Mouse (Mus musculus) hindbrain, embryonic 16.5 days (tissue): ENCODE measurements around the gene Tmem231. TPM values are rescaled to one million over a fixed set of nuclear protein-coding genes. Genes with fewer than 3 reads are reported as not detected.

Experiments used
- ATAC-seq: fragments of 200-750 bp; cut with Nextera tagmentation; 2 replicates; pipeline ENCODE4 v1.8.0; 2017; ENCODE audit warnings: moderate TSS enrichment, moderate library complexity
- H3K27ac ChIP-seq: fragments of 300-500 bp; sonication (generic); 2 replicates; pipeline ENCODE4 v1.5.1; 2014; ENCODE audit warnings: low read depth, mild to moderate bottlenecking, control low read depth, low read length, moderate library complexity
- H3K27me3 ChIP-seq: fragments of 300-500 bp; sonication (generic); replicated peaks from 2 replicates; pipeline ENCODE4 v1.6.1; 2014; ENCODE audit warnings: low read length; ENCODE audit not compliant: control insufficient read depth, insufficient read depth
- H3K36me3 ChIP-seq: fragments of 300-500 bp; sonication (generic); 2 replicates; pipeline ENCODE4 v1.6.1; 2014; ENCODE audit warnings: mild to moderate bottlenecking, low read length, moderate library complexity, mixed read lengths; ENCODE audit not compliant: control insufficient read depth, insufficient read depth
- H3K4me1 ChIP-seq: fragments of 300-500 bp; sonication (generic); 2 replicates; pipeline ENCODE4 v1.6.1; 2014; ENCODE audit warnings: low read depth, low read length; ENCODE audit not compliant: control insufficient read depth, insufficient read depth
- H3K4me2 ChIP-seq: fragments of 300-500 bp; sonication (generic); 2 replicates; pipeline ENCODE4 v1.6.1; 2014; ENCODE audit warnings: mild to moderate bottlenecking, low read length, control low read depth, moderate library complexity
- H3K4me3 ChIP-seq: fragments of 300-500 bp; sonication (generic); 2 replicates; pipeline ENCODE4 v1.5.1; 2014; ENCODE audit warnings: mild to moderate bottlenecking, low read length, control low read depth, moderate library complexity
- H3K9ac ChIP-seq: fragments of 300-500 bp; sonication (generic); 2 replicates; pipeline ENCODE4 v1.6.1; 2014; ENCODE audit warnings: low read depth, mild to moderate bottlenecking, control low read depth, low read length, moderate library complexity
- H3K9me3 ChIP-seq: fragments of 300-500 bp; sonication (generic); 2 replicates; pipeline ENCODE4 v1.6.1; 2014; ENCODE audit warnings: mild to moderate bottlenecking, low read length, moderate library complexity; ENCODE audit not compliant: control insufficient read depth
- WGBS: fragments of 180-500 bp; shearing (Covaris S2); extraction: QIAGEN DNeasy Blood & Tissue Kit; methylation state at CpG from one replicate; pipeline ENCODE4 v1.1.7; 2014; 5-methylcytosine and 5-hydroxymethylcytosine counted together
- polyA plus RNA-seq: library from polyadenylated mRNA; unstranded; fragments of >200 nt; fragmentation: Nextera tagmentation; extraction: Ambion mirVana; gene quantifications from 2 replicates; pipeline ENCODE4 v1.2.1, GENCODE M21; 2015

Gene Tmem231
- polyA plus RNA-seq, 1 experiment from 2014 or later = 19.5 TPM

GRCm38 (mm10) chr8:111877711-111878110, 56.0 kb downstream of the Tmem231 start:
- Histone ChIP-seq H3K9me3 (no peaks in the 10 kb centered on the region), H3K36me3 (no peaks in the 10 kb centered on the region), H3K9ac (no peak overlapping the region), H3K4me2 (no peak overlapping the region), H3K4me3 (no peak overlapping the region), H3K27ac (no peak overlapping the region), H3K27me3 (no peaks in the 10 kb centered on the region), H3K4me1 (peaks cover 4% of the 10 kb centered on the region; the same call in 1 of the 2 replicates)
- 67% methylated on average over 9 of the region's 9 CpGs for WGBS
- no peak for ATAC-seq

GRCm38 (mm10) chr8:111876355-111876948, 57.2 kb downstream of the Tmem231 start, which contains the start of gene Tmem170:
Gene Tmem170 (minus strand): TSS chr8:111876750.
- peak; percentile 99 for ATAC-seq
- no peaks in the 10 kb centered on the region for H3K36me3 ChIP-seq
- H3K27ac ChIP-seq = peak within 1 kb of the TSS; percentile 78
- no peaks in the 10 kb centered on the region for H3K9me3 ChIP-seq
- under 1% methylated on average over 34 of the region's 53 CpGs for WGBS
- H3K4me3 ChIP-seq = peak within 1 kb of the TSS; percentile 79
- H3K27me3 ChIP-seq = no peaks in the 10 kb centered on the region
- peaks cover 4% of the 10 kb centered on the region; the same call in 1 of the 2 replicates for H3K4me1 ChIP-seq
- H3K9ac ChIP-seq = peak within 1 kb of the TSS; percentile 78
- peak within 1 kb of the TSS; percentile 67 for H3K4me2 ChIP-seq

- Histone ChIP-seq H3K4me1 (peaks cover 4% of the 10 kb centered on the region; the same call in 1 of the 2 replicates), H3K9me3 (no peaks in the 10 kb centered on the region), H3K27me3 (no peaks in the 10 kb centered on the region), H3K4me3 (peak overlapping the region; percentile 79), H3K4me2 (peak overlapping the region; percentile 67), H3K9ac (peak overlapping the region; percentile 78), H3K36me3 (no peaks in the 10 kb centered on the region), H3K27ac (no peak overlapping the region)
- ATAC-seq = no peak
- WGBS = 28% methylated on average over 9 of the region's 9 CpGs
Observed at GRCm38 (mm10) chr8:111875758-111876157, 57.9 kb downstream of the Tmem231 start.

- no peaks in the 10 kb centered on the region for H3K27me3 ChIP-seq
- no peak for ATAC-seq
- no peak overlapping the region for H3K4me2 ChIP-seq
- WGBS = 87% methylated on average over 3 of the region's 3 CpGs
- H3K4me3 ChIP-seq = no peak overlapping the region
- H3K9me3 ChIP-seq = no peaks in the 10 kb centered on the region
- H3K4me1 ChIP-seq = peaks cover 4% of the 10 kb centered on the region; the same call in 1 of the 2 replicates
- no peak overlapping the region for H3K9ac ChIP-seq
- no peak overlapping the region for H3K27ac ChIP-seq
- H3K36me3 ChIP-seq = no peaks in the 10 kb centered on the region
Observed at GRCm38 (mm10) chr8:111871278-111871677, 62.4 kb downstream of the Tmem231 start.

GRCm38 (mm10) chr8:111870379-111870778, 63.3 kb downstream of the Tmem231 start:
- H3K4me2 ChIP-seq = no peak overlapping the region
- ATAC-seq = no peak
- H3K27ac ChIP-seq = no peak overlapping the region
- no peaks in the 10 kb centered on the region for H3K36me3 ChIP-seq
- no peak overlapping the region for H3K9ac ChIP-seq
- 87% methylated on average over 3 of the region's 3 CpGs for WGBS
- no peaks in the 10 kb centered on the region for H3K27me3 ChIP-seq
- H3K9me3 ChIP-seq = no peaks in the 10 kb centered on the region
- H3K4me3 ChIP-seq = no peak overlapping the region
- H3K4me1 ChIP-seq = no peaks in the 10 kb centered on the region

- H3K9ac ChIP-seq = no peak overlapping the region
- H3K4me3 ChIP-seq = no peak overlapping the region
- no peaks in the 10 kb centered on the region for H3K4me1 ChIP-seq
- no peak overlapping the region for H3K4me2 ChIP-seq
- ATAC-seq = no peak
- H3K36me3 ChIP-seq = no peaks in the 10 kb centered on the region
- no peaks in the 10 kb centered on the region for H3K27me3 ChIP-seq
- no peaks in the 10 kb centered on the region for H3K9me3 ChIP-seq
- H3K27ac ChIP-seq = no peak overlapping the region
- 66% methylated on average over 2 of the region's 2 CpGs for WGBS
Observed at GRCm38 (mm10) chr8:111868664-111869063, 65.0 kb downstream of the Tmem231 start.

DNA sequence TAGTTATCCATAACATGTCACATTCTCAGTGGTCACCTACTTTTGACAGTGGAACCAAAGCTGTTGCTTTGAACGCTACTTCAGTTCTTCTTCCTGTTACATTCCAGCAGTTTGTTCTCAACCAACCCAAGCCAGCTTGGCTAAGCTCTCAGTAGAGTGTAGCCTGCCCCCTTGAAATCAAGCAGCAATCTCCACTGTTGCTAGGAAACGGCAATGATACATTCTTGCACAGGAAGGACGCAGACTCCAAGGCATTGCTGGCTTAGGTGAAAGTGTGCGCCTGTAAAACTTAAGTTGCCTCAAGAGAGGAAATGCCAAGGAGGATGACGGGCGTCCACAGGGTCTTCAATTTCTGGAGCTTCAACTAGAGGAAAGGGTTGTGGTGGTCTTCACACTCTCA, 67.8 kb downstream of the Tmem231 start:
- Histone ChIP-seq H3K4me1 (no peaks in the 10 kb centered on the region), H3K27ac (no peak overlapping the region), H3K4me2 (no peak overlapping the region), H3K36me3 (no peaks in the 10 kb centered on the region), H3K9ac (no peak overlapping the region), H3K9me3 (no peaks in the 10 kb centered on the region), H3K27me3 (no peaks in the 10 kb centered on the region), H3K4me3 (no peak overlapping the region)
- ATAC-seq = no peak
- 87% methylated on average over 6 of the region's 6 CpGs for WGBS

DNA sequence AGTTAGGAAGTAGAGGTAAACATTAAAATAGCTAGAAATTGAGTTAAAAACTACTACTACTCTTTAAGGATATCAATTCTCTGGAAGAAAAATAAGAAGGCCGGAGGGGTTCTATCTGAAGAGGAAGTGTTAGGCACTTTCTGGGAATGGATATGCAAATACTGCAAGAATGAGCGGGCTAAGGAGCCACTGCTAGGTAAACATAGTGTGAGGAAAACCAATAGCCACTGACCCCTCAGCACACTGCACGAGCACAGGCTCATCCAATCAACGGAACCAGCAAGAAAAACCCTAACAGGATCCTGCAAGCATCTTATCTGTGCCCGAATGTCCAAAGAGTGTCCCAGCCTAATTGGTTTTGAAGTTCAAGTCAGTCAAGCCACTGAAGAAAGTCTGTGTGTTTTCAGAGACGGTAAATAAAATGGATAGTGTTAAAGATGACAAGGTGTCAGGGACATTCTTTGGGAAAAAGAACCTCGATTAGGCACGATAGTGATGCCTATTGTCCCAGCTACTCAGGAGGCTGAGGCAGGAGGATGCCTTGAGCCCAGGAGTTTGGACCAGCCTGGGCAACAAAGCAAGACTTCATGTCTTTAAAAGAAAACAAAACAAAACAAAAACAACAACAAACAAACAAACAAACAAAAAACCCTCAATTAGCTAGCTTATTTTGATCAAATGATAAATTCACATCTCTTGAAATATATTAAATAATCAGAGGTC, 68.4 kb downstream of the Tmem231 start:
- WGBS = 94% methylated on average over 8 of the region's 8 CpGs

DNA sequence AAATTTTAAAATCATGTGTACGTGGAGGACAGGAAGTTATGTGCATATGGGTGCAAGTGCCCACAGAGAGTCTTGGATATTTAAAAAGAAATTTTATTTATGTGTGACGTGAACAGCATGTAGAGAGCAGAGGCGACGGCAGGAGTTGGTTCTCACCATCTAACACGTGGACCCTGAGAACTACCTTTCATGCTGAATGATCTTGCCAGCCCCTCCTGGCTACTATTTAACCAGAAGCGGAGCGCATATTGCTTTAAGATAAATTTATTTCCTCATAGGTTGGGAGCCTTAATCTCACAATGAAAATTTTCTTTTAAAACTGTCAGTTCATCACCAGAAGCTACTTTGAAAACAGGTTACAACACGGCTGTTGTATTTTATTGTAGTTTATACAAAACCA, 69.0 kb downstream of the Tmem231 start:
- H3K4me3 ChIP-seq = no peak overlapping the region
- ATAC-seq = no peak
- no peak overlapping the region for H3K4me2 ChIP-seq
- no peaks in the 10 kb centered on the region for H3K4me1 ChIP-seq
- no peak overlapping the region for H3K9ac ChIP-seq
- H3K36me3 ChIP-seq = no peaks in the 10 kb centered on the region
- WGBS = 94% methylated on average over 8 of the region's 8 CpGs
- H3K27ac ChIP-seq = no peak overlapping the region
- H3K27me3 ChIP-seq = no peaks in the 10 kb centered on the region
- no peaks in the 10 kb centered on the region for H3K9me3 ChIP-seq

More for the DNA sequence above, 68.4 kb downstream of the Tmem231 start:
- Histone ChIP-seq H3K4me3 (no peak overlapping the region), H3K4me2 (no peak overlapping the region), H3K36me3 (no peaks in the 10 kb centered on the region), H3K27ac (no peak overlapping the region), H3K27me3 (no peaks in the 10 kb centered on the region), H3K9me3 (no peaks in the 10 kb centered on the region), H3K4me1 (no peaks in the 10 kb centered on the region), H3K9ac (no peak overlapping the region)
- ATAC-seq = no peak
